In the genomic region with DNA sequence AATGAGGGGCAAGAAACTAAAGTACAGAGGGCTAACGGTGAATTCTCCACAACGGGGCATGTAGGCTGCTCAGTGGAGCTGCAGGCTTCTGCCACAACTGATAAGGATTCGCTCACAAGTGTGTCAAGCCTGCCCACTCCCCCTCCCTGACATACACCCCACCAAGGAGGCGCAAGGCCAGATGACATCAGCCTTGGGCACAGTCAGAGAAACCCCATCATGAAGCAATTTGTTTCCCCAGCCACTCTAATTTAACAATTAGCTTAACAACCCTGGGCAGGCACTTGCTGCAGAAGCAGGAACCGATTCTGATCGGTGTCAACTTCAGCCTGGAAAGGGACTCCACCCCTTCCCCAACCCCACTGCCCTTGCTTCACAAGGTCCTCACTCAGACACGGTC, we compare ENCODE assay signal across 10 mouse cellular contexts. TPM values are rescaled to one million over a fixed set of nuclear protein-coding genes. Genes with fewer than 3 reads are reported as not detected.
DNase-seq lines count a peak whose midpoint lies in the region; ATAC-seq and TF ChIP-seq lines count a peak whose summit lies in the region.
"Had no signal": no experiment of that assay in that cellular context is flagged by ENCODE, and none has a peak within 500 bp of the region (broad histone marks: within the 10 kb centered on the region; RNA-seq: fewer than 3 reads in every experiment).

No protein-coding gene starts in this region.

- TF ChIP-seq CTCF in lung, postnatal 0 days (IDR thresholded peaks at IDR 0.05): no peak

- no peaks in the 10 kb centered on the region for H3K27me3 ChIP-seq in forebrain, embryonic 16.5 days (replicated peaks; ENCODE audit: control insufficient read depth, insufficient read depth, low read length)
- no peaks in the 10 kb centered on the region for H3K27me3 ChIP-seq in forebrain, embryonic 15.5 days
- H3K27me3 ChIP-seq in lung, postnatal 0 days (replicated peaks; ENCODE audit: insufficient read depth, low read length): no peaks in the 10 kb centered on the region
- no peaks in the 10 kb centered on the region for H3K27me3 ChIP-seq in embryonic facial prominence, embryonic 12.5 days
- peaks cover 20% of the 10 kb centered on the region for H3K27me3 ChIP-seq in megakaryocyte, embryonic 14.5 days (replicated peaks)

- H3K4me2 ChIP-seq in forebrain, embryonic 16.5 days (ENCODE audit: low read length): no peak overlapping the region
- no peak overlapping the region for H3K4me2 ChIP-seq in forebrain, embryonic 15.5 days (replicated peaks)
- no peak overlapping the region for H3K4me2 ChIP-seq in lung, postnatal 0 days (replicated peaks; ENCODE audit: low read depth, low read length)
- no peak overlapping the region for H3K4me2 ChIP-seq in embryonic facial prominence, embryonic 12.5 days (replicated peaks)

- TF ChIP-seq EP300 in lung, postnatal 0 days (IDR thresholded peaks at IDR 0.05): no peak

- no peaks in the 10 kb centered on the region for H3K9me3 ChIP-seq in forebrain, embryonic 16.5 days (ENCODE audit: control insufficient read depth, low read length)
- no peaks in the 10 kb centered on the region for H3K9me3 ChIP-seq in forebrain, embryonic 15.5 days
- H3K9me3 ChIP-seq in lung, postnatal 0 days (ENCODE audit: low read length): no peaks in the 10 kb centered on the region
- no peaks in the 10 kb centered on the region for H3K9me3 ChIP-seq in embryonic facial prominence, embryonic 12.5 days
- H3K9me3 ChIP-seq in megakaryocyte, embryonic 14.5 days: no peaks in the 10 kb centered on the region

- DNase-seq in lung, postnatal 10 days: peak; percentile 67
- no peak for DNase-seq in lung, postnatal 0 days (ENCODE audit: low spot score)
- DNase-seq in kidney, adult 8-10 months: no peak
- DNase-seq in testis, postnatal 14 days (ENCODE audit: low spot score): no peak
- DNase-seq: midbrain, embryonic 14.5 days had no signal

- no peak overlapping the region for H3K9ac ChIP-seq in forebrain, embryonic 16.5 days (replicated peaks; ENCODE audit: low read depth, low read length)
- no peak overlapping the region for H3K9ac ChIP-seq in forebrain, embryonic 15.5 days (replicated peaks)
- no peak overlapping the region for H3K9ac ChIP-seq in lung, postnatal 0 days (replicated peaks; ENCODE audit: low read depth)
- H3K9ac ChIP-seq in embryonic facial prominence, embryonic 12.5 days: no peak overlapping the region

- H3K27ac ChIP-seq in forebrain, embryonic 16.5 days (ENCODE audit: low read length): no peak overlapping the region
- H3K27ac ChIP-seq in forebrain, embryonic 15.5 days (replicated peaks): no peak overlapping the region
- H3K27ac ChIP-seq in lung, postnatal 0 days (ENCODE audit: low read length): no peak overlapping the region
- 0 out of 2 replicates have a peak overlapping the region, but pooled peaks have one; percentile 46 for H3K27ac ChIP-seq in embryonic facial prominence, embryonic 12.5 days

- no peak overlapping the region for H3K4me3 ChIP-seq in forebrain, embryonic 16.5 days (replicated peaks; ENCODE audit: low read length)
- no peak overlapping the region for H3K4me3 ChIP-seq in forebrain, embryonic 15.5 days
- H3K4me3 ChIP-seq in lung, postnatal 0 days (ENCODE audit: low read depth, low read length): no peak overlapping the region
- no peak overlapping the region for H3K4me3 ChIP-seq in embryonic facial prominence, embryonic 12.5 days
- peak overlapping the region; percentile 6 for H3K4me3 ChIP-seq in megakaryocyte, embryonic 14.5 days (replicated peaks)

- H3K4me1 ChIP-seq in forebrain, embryonic 16.5 days (replicated peaks; ENCODE audit: control insufficient read depth, insufficient read depth, low read length): peaks cover 40% of the 10 kb centered on the region
- peaks cover 43% of the 10 kb centered on the region for H3K4me1 ChIP-seq in forebrain, embryonic 15.5 days
- H3K4me1 ChIP-seq in lung, postnatal 0 days (ENCODE audit: insufficient read depth, low read depth, low read length): no peaks in the 10 kb centered on the region; the same call in 1 of the 2 replicates
- peaks cover 26% of the 10 kb centered on the region for H3K4me1 ChIP-seq in embryonic facial prominence, embryonic 12.5 days
- peaks cover 33% of the 10 kb centered on the region for H3K4me1 ChIP-seq in megakaryocyte, embryonic 14.5 days

- peak; percentile 32; the same call in 1 of the 2 replicates for ATAC-seq in forebrain, embryonic 16.5 days
- ATAC-seq in forebrain, embryonic 15.5 days (replicated peaks): no peak
- no peak for ATAC-seq in lung, postnatal 0 days
- no peak for ATAC-seq in embryonic facial prominence, embryonic 12.5 days (ENCODE audit: insufficient number of reproducible peaks, insufficient read depth, low FRiP score, low TSS enrichment)
- ATAC-seq: CD4-positive, CD25-positive, alpha-beta regulatory T cell, adult 4 months had no signal

- H3K36me3 ChIP-seq in forebrain, embryonic 16.5 days (ENCODE audit: control insufficient read depth, insufficient read depth): no peaks in the 10 kb centered on the region
- H3K36me3 ChIP-seq in forebrain, embryonic 15.5 days: no peaks in the 10 kb centered on the region
- no peaks in the 10 kb centered on the region for H3K36me3 ChIP-seq in lung, postnatal 0 days (ENCODE audit: insufficient read depth, low read length)
- H3K36me3 ChIP-seq in embryonic facial prominence, embryonic 12.5 days: no peaks in the 10 kb centered on the region
- no peaks in the 10 kb centered on the region for H3K36me3 ChIP-seq in megakaryocyte, embryonic 14.5 days (replicated peaks; ENCODE audit: low read length)

- WGBS in forebrain, embryonic 16.5 days: 39% methylated on average over 7 of the region's 7 CpGs
- 39% methylated on average over 7 of the region's 7 CpGs for WGBS in forebrain, embryonic 15.5 days
- 35% methylated on average over 7 of the region's 7 CpGs for WGBS in lung, postnatal 0 days
- WGBS in embryonic facial prominence, embryonic 12.5 days: 24% methylated on average over 7 of the region's 7 CpGs

RNA-seq across cellular contexts. Expression of a gene that starts 38.2 kb away (rescaled TPM):
- 35.4 and 43.9 TPM in 2 replicates for polyA plus RNA-seq in forebrain, embryonic 16.5 days (2015; fragmentation: Nextera tagmentation; extraction: Ambion mirVana)
- polyA plus RNA-seq in forebrain, embryonic 15.5 days (2015; fragmentation: Nextera tagmentation; extraction: Ambion mirVana): 36.4 and 38.8 TPM in 2 replicates
- polyA plus RNA-seq in lung, postnatal 0 days (2015; fragmentation: Nextera tagmentation; extraction: Ambion mirVana): 12.7 and 13.6 TPM in 2 replicates
- polyA plus RNA-seq in embryonic facial prominence, embryonic 12.5 days (2016; fragmentation: Nextera tagmentation; extraction: Ambion mirVana): 19.2 and 20.9 TPM in 2 replicates
- 309 and 400 TPM in 2 replicates for polyA plus RNA-seq in megakaryocyte, embryonic 14.5 days (2012; ENCODE audit: insufficient read depth, low replicate concordance)
